Mouse (Mus musculus) hindbrain, embryonic 13.5 days (tissue): ENCODE data around the gene C1ql4. TPM values are rescaled to one million over a fixed set of nuclear protein-coding genes. Genes with fewer than 3 reads are reported as not detected.
"Not testable (repeated sequence)": the region's sequence is repeated elsewhere in the genome, so short reads cannot be mapped to it uniquely, and the experiment has no call there.

Source experiments
- ATAC-seq: fragments of 200-750 bp; cut with Nextera tagmentation; 2 replicates; pipeline ENCODE4 v1.8.0; 2017; ENCODE audit warnings: moderate TSS enrichment; ENCODE audit not compliant: low FRiP score
- H3K27ac ChIP-seq: fragments of 300-500 bp; sonication (generic); 2 replicates; pipeline ENCODE4 v1.5.1; 2015; ENCODE audit warnings: inconsistent platforms, mild to moderate bottlenecking, moderate library complexity
- H3K27me3 ChIP-seq: fragments of 300-500 bp; sonication (generic); 2 replicates; pipeline ENCODE4 v1.6.1; 2015; ENCODE audit warnings: mild to moderate bottlenecking, inconsistent platforms
- H3K36me3 ChIP-seq: fragments of 300-500 bp; sonication (generic); 2 replicates; pipeline ENCODE4 v1.6.1; 2015; ENCODE audit warnings: mild to moderate bottlenecking, inconsistent platforms
- H3K4me1 ChIP-seq: fragments of 300-500 bp; sonication (generic); replicated peaks from 2 replicates; pipeline ENCODE4 v1.6.1; 2015; ENCODE audit warnings: inconsistent platforms
- H3K4me2 ChIP-seq: fragments of 300-500 bp; sonication (generic); 2 replicates; pipeline ENCODE4 v1.6.1; 2015; ENCODE audit warnings: inconsistent platforms, mild to moderate bottlenecking, moderate library complexity
- H3K4me3 ChIP-seq: fragments of 300-500 bp; sonication (generic); 2 replicates; pipeline ENCODE4 v1.5.1; 2015; ENCODE audit warnings: mild to moderate bottlenecking, inconsistent platforms
- H3K9ac ChIP-seq: fragments of 300-500 bp; sonication (generic); 2 replicates; pipeline ENCODE4 v1.6.1; 2015; ENCODE audit warnings: mild to moderate bottlenecking, inconsistent platforms
- H3K9me3 ChIP-seq: fragments of 300-500 bp; sonication (generic); 2 replicates; pipeline ENCODE4 v1.6.1; 2016; ENCODE audit warnings: inconsistent platforms
- WGBS: fragments of 180-500 bp; shearing (Covaris S2); methylation state at CpG from one replicate; pipeline ENCODE4 v1.1.7; 2015; 5-methylcytosine and 5-hydroxymethylcytosine counted together
- polyA plus RNA-seq: library from polyadenylated mRNA; unstranded; fragments of >200 nt; fragmentation: Nextera tagmentation; extraction: Ambion mirVana; gene quantifications from 2 replicates; pipeline ENCODE4 v1.2.1, GENCODE M21; 2015

The C1ql4 gene
- polyA plus RNA-seq, 1 experiment from 2014 or later: 5.6 TPM

DNA sequence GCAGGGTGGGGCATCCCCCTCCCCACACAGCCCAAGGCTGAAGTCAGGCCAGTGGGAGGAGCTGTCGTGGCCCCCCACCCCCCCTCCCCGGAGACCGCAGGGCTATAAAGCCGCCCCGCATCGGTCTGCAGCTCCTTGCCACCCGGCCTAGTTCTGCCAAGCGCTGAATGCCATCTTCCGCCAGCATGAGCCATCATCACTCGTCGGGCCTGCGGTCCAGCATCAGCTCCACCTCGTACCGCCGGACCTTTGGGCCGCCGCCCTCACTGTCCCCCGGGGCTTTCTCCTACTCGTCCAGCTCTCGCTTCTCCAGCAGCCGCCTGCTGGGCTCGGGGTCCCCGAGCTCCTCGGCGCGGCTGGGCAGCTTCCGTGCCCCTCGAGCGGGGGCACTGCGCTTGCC, 32.6 kb downstream of the C1ql4 start, which contains the start of gene Prph:
Gene Prph (plus strand): TSS at position 135 of the 400 bp plus-strand sequence.
- Histone ChIP-seq H3K4me3 (peak within 1 kb of the TSS; percentile 42), H3K27me3 (peaks cover 88% of the 10 kb centered on the region), H3K27ac (peak within 1 kb of the TSS; percentile 52; the same call in 1 of the 2 replicates), H3K36me3 (no peaks in the 10 kb centered on the region), H3K9ac (peak within 1 kb of the TSS; percentile 63), H3K4me1 (peaks cover 45% of the 10 kb centered on the region), H3K4me2 (peak within 1 kb of the TSS; percentile 63), H3K9me3 (no peaks in the 10 kb centered on the region)
- under 1% methylated on average over 29 of the region's 30 CpGs for WGBS
- ATAC-seq: peak; percentile 53; the same call in 1 of the 2 replicates

GRCm38 (mm10) chr15:99053373-99053772, 34.2 kb downstream of the C1ql4 start:
- WGBS: 10% methylated on average over 9 of the region's 9 CpGs
- H3K36me3 ChIP-seq: no peaks in the 10 kb centered on the region
- peak overlapping the region; percentile 52 for H3K27ac ChIP-seq
- no peaks in the 10 kb centered on the region for H3K9me3 ChIP-seq
- no peak for ATAC-seq
- 0 out of 2 replicates have a peak overlapping the region, but pooled peaks have one; percentile 5 for H3K9ac ChIP-seq
- peaks cover 45% of the 10 kb centered on the region for H3K4me1 ChIP-seq
- H3K4me2 ChIP-seq: peak overlapping the region; percentile 15
- no peak overlapping the region for H3K4me3 ChIP-seq
- H3K27me3 ChIP-seq: peaks cover 72% of the 10 kb centered on the region

DNA sequence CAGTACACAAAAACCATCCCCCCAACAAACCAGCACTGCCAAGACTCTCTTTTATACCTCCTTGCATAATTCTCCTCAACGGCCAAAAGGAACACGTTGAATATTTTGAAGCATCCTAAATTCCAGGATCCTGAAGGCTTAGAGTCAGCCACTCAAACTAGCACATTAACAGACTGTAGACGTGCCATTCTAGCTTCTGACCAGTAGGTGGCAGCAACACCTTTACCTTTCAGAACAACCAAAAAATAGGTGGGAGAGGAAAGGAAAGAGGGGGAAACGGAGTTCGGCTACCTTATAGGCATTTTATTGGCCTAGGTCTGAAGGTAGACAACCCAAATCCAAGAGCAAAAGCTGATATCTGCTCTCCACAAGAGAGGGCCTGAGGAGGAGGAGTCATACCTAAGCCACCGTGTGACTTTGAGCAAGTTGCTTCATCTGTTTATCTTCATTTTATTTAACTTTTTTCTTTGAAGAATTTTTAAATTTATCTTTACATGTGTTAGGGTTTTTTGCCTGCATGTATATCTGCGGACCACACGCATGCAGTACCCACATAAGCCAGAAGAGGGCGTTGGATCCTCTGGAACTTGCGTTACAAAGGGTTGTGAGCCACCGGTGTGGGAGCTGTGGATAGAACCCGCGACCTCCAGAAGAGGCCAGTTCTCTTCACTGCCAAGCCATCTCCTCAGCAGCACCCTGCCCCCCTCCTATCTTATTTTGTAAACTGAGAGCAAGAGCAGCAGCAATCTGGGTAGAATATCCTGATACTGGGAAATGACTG, 38.0 kb downstream of the C1ql4 start:
- no peaks in the 10 kb centered on the region for H3K9me3 ChIP-seq
- H3K4me1 ChIP-seq: peaks cover 19% of the 10 kb centered on the region
- H3K4me2 ChIP-seq: no peak overlapping the region
- H3K27ac ChIP-seq: no peak overlapping the region
- H3K27me3 ChIP-seq: peaks cover 35% of the 10 kb centered on the region
- no peak overlapping the region for H3K9ac ChIP-seq
- ATAC-seq: no peak
- no peak overlapping the region for H3K4me3 ChIP-seq
- WGBS: 32% methylated on average over 13 of the region's 13 CpGs
- H3K36me3 ChIP-seq: no peaks in the 10 kb centered on the region

DNA sequence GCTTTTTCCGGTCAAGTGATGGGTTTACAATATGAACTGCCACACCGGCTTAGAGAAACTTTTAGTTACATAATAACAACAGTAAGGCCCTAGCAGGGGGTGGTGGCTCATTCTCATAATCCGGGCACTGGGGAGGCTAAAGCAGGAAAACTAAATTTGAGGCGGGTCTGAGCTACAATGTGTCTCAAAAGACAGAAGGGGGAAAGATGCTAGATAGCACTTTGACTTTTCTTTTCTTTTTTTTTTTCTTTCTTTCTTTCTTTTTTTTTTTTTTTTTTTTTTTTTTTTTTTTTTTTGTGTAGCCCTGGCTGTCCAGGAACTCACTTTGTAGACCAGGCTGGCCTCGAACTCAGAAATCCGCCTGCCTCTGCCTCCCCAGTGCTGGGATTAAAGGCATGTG, 41.9 kb downstream of the C1ql4 start:
- not testable (repeated sequence) for ATAC-seq

DNA sequence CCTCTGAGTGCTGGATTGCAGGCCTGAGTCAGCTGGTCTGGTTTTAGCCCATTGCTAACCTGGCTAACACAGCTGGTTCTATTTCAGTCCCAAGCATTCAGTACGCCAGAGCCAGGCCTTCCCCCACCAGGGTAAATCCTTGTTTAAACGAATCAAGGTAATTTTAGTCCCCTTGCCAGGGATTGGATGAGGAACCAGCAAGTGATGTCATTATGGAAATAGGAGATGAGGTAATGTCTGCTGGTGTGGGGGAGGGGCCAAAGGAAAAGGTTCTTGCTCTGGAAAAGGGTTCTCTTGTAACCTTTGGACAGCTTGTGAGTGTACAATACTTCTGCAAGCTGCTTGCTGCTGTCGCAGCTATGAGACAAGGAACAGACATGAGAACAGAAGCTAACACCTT, 42.8 kb downstream of the C1ql4 start:
- H3K4me2 ChIP-seq: no peak overlapping the region
- no peak overlapping the region for H3K27ac ChIP-seq
- no peak overlapping the region for H3K4me3 ChIP-seq
- H3K9ac ChIP-seq: no peak overlapping the region
- 0 out of 2 replicates have a peak, but pooled peaks cover 3% of the 10 kb centered on the region for H3K27me3 ChIP-seq
- no peak for ATAC-seq
- 0 out of 2 replicates have a peak, but pooled peaks cover 7% of the 10 kb centered on the region for H3K4me1 ChIP-seq
- WGBS: 68% methylated on average over 3 of the region's 3 CpGs
- H3K9me3 ChIP-seq: no peaks in the 10 kb centered on the region
- H3K36me3 ChIP-seq: no peaks in the 10 kb centered on the region

More for the DNA sequence above, 41.9 kb downstream of the C1ql4 start:
- H3K9me3 ChIP-seq, H3K36me3 ChIP-seq, H3K27me3 ChIP-seq, H3K4me2 ChIP-seq, H3K27ac ChIP-seq, H3K9ac ChIP-seq, H3K4me3 ChIP-seq, H3K4me1 ChIP-seq: not testable (repeated sequence)
- WGBS: 90% methylated on average over 6 of the region's 6 CpGs

- H3K9me3 ChIP-seq: no peaks in the 10 kb centered on the region
- H3K27me3 ChIP-seq: 0 out of 2 replicates have a peak, but pooled peaks cover 3% of the 10 kb centered on the region
- no peak overlapping the region for H3K4me3 ChIP-seq
- WGBS: 91% methylated on average over 5 of the region's 5 CpGs
- no peak overlapping the region for H3K27ac ChIP-seq
- no peak for ATAC-seq
- H3K4me2 ChIP-seq: no peak overlapping the region
- H3K9ac ChIP-seq: no peak overlapping the region
- 0 out of 2 replicates have a peak, but pooled peaks cover 7% of the 10 kb centered on the region for H3K4me1 ChIP-seq
- no peaks in the 10 kb centered on the region for H3K36me3 ChIP-seq
These were observed 45.3 kb downstream of the C1ql4 start for GRCm38 (mm10) chr15:99042334-99042733.

GRCm38 (mm10) chr15:99040920-99041856, 46.4 kb downstream of the C1ql4 start:
- H3K4me1 ChIP-seq: 0 out of 2 replicates have a peak, but pooled peaks cover 7% of the 10 kb centered on the region
- no peak overlapping the region for H3K4me2 ChIP-seq
- 0 out of 2 replicates have a peak overlapping the region, but pooled peaks have one; percentile 24 for H3K9ac ChIP-seq
- 53% methylated on average over 21 of the region's 21 CpGs for WGBS
- 0 out of 2 replicates have a peak, but pooled peaks cover 3% of the 10 kb centered on the region for H3K27me3 ChIP-seq
- H3K4me3 ChIP-seq: no peak overlapping the region
- ATAC-seq: no peak
- H3K27ac ChIP-seq: 0 out of 2 replicates have a peak overlapping the region, but pooled peaks have one; percentile 13
- H3K9me3 ChIP-seq: no peaks in the 10 kb centered on the region
- no peaks in the 10 kb centered on the region for H3K36me3 ChIP-seq

DNA sequence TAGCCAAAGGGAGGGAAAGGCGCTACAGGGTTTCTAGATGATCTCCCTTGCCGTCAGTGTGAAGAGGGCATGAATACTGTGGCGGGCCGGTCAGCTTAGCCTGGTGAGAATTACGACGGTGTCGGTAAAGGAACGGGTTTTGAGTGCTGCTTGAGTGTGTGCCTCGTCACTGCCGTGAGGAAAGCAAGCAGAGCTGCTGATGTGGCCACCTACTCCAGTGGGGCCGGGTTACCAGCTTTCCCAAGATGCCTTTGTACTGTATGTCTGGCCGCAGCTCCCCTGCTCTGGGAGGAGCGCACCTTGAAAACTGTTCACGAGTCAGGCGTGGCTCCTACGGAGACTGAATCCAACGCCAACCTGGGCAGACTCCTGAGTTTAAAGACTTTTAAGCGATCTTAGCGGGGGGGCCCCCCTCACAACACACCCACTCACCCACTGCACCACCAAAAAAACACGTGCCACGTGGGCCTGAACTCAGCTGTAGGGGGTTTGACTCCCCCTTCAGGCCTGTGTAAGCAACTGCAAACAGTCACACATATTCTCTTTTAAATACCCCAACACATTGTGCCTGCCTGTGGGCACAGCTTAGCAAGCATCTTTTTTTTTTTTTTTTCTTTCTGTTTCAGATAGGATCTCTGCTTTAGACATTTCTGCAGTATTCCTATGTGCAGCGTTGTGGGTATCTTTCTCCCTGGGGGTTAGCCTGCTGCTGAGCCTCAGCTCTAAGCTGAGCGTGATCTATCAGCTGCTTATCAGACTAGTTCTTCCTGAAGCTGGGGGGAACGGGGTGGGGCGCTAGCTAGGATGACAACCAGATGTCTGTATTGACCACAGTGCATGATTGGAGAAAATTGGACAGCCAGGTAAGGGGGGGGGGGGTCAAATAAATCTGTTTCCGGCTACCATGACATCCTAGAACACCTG, 47.4 kb downstream of the C1ql4 start:
- Histone ChIP-seq H3K9ac (no peak overlapping the region), H3K27me3 (0 out of 2 replicates have a peak, but pooled peaks cover 3% of the 10 kb centered on the region), H3K27ac (no peak overlapping the region), H3K4me1 (0 out of 2 replicates have a peak, but pooled peaks cover 7% of the 10 kb centered on the region), H3K36me3 (no peaks in the 10 kb centered on the region), H3K4me3 (no peak overlapping the region), H3K4me2 (no peak overlapping the region), H3K9me3 (no peaks in the 10 kb centered on the region)
- no peak for ATAC-seq
- WGBS: 75% methylated on average over 26 of the region's 26 CpGs

GRCm38 (mm10) chr15:99039306-99039705, 48.3 kb downstream of the C1ql4 start:
- Histone ChIP-seq H3K36me3 (no peaks in the 10 kb centered on the region), H3K27ac (no peak overlapping the region), H3K9ac (no peak overlapping the region), H3K4me3 (no peak overlapping the region), H3K9me3 (no peaks in the 10 kb centered on the region), H3K27me3 (0 out of 2 replicates have a peak, but pooled peaks cover 3% of the 10 kb centered on the region), H3K4me2 (no peak overlapping the region), H3K4me1 (0 out of 2 replicates have a peak, but pooled peaks cover 7% of the 10 kb centered on the region)
- ATAC-seq: no peak
- WGBS: 87% methylated on average over 4 of the region's 4 CpGs

DNA sequence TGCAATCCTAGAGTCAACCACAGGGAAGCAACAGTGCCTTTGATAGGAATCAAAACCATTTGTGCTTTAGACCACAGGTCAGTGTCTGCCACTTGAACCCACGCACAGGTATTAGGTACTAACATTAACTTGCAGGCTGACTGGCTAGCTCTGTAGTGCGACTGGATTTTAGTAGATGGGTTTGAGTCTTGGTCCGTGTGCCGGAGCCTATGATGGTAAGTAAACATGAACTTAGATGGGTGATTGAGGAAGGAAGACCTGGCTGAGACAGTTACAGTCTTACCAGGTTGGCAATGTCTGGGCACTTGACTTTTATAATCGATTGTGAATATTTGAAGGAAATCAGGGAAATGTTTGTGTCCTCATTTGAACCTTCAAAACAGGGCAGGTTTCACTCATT, 48.8 kb downstream of the C1ql4 start:
- H3K9ac ChIP-seq: no peak overlapping the region
- no peak for ATAC-seq
- no peaks in the 10 kb centered on the region for H3K36me3 ChIP-seq
- WGBS: 94% methylated on average over 5 of the region's 5 CpGs
- H3K9me3 ChIP-seq: no peaks in the 10 kb centered on the region
- 0 out of 2 replicates have a peak, but pooled peaks cover 7% of the 10 kb centered on the region for H3K4me1 ChIP-seq
- no peak overlapping the region for H3K27ac ChIP-seq
- H3K4me2 ChIP-seq: no peak overlapping the region
- H3K27me3 ChIP-seq: 0 out of 2 replicates have a peak, but pooled peaks cover 3% of the 10 kb centered on the region
- no peak overlapping the region for H3K4me3 ChIP-seq

GRCm38 (mm10) chr15:99038025-99038424, 49.6 kb downstream of the C1ql4 start:
- Histone ChIP-seq H3K4me1 (0 out of 2 replicates have a peak, but pooled peaks cover 7% of the 10 kb centered on the region), H3K27me3 (0 out of 2 replicates have a peak, but pooled peaks cover 3% of the 10 kb centered on the region), H3K9me3 (no peaks in the 10 kb centered on the region), H3K9ac (no peak overlapping the region), H3K27ac (no peak overlapping the region), H3K4me3 (no peak overlapping the region), H3K4me2 (no peak overlapping the region), H3K36me3 (no peaks in the 10 kb centered on the region)
- ATAC-seq: no peak
- 96% methylated on average over 1 of the region's 1 CpGs for WGBS
